Comparison of ENCODE assay signal across 15 mouse cellular contexts in the genomic region with DNA sequence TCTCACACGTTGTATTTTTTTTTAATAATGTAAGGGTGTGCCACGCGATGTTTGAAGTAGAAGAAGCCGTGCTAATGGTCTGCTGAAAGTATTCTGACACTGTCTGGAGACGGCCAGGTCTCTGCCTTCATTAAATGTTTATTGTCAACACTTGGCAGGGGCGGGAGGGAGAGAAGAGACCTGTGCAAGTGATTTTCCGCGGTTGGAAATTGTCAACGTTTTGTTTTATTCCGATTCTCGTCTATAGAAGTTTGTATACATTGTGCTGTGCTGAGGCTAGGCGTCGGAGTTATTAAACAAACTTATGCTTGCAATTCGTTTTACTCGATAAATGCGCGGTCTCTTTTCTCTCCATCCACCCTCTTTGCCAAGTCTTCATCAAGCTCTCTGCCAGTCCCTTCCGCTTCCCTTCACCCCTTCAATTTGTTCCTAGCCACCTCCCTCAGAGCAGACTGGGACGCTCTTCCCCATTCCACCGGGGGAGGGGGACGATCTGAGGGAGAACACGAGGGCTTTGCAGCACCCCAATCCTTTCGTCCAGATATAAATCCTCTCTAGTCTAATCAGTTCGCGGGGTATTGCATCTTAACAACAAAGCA. TPM values are rescaled to one million over a fixed set of nuclear protein-coding genes. Genes with fewer than 3 reads are reported as not detected.
DNase-seq lines count a peak whose midpoint lies in the region; ATAC-seq lines count a peak whose summit lies in the region.
"Had no signal": no experiment of that assay in that cellular context is flagged by ENCODE, and none has a peak within 500 bp of the region (broad histone marks: within the 10 kb centered on the region; RNA-seq: fewer than 3 reads in every experiment).

No protein-coding gene starts in this region.

- peak overlapping the region; percentile 31; the same call in 1 of the 2 replicates for H3K4me3 ChIP-seq in hindbrain, embryonic 13.5 days
- peak overlapping the region; percentile 27 for H3K4me3 ChIP-seq in midbrain, embryonic 12.5 days
- H3K4me3 ChIP-seq: embryonic facial prominence, embryonic 15.5 days; liver, embryonic 15.5 days had no signal

- ATAC-seq in hindbrain, embryonic 13.5 days (ENCODE audit: low FRiP score), result no peak
- 0 out of 2 replicates have a peak, but pooled peaks have one; percentile 23 for ATAC-seq in midbrain, embryonic 12.5 days (ENCODE audit: low FRiP score, low read depth)
- ATAC-seq in megakaryocyte-erythroid progenitor cell, adult 5-6 weeks (replicated peaks; ENCODE audit: low FRiP score, low TSS enrichment, poor library complexity, severe bottlenecking), result no peak

- intact Hi-C loops in left cerebral cortex, postnatal 36 days (cut with DNase I), result loop anchor here (5.0 kb wide), 1 partner anchor 427 kb away; no protein-coding TSS in a partner anchor

- peaks cover 69% of the 10 kb centered on the region for H3K27me3 ChIP-seq in hindbrain, embryonic 13.5 days
- H3K27me3 ChIP-seq in midbrain, embryonic 12.5 days, result peaks cover 64% of the 10 kb centered on the region

- H3K9ac ChIP-seq in hindbrain, embryonic 13.5 days, result no peak overlapping the region
- no peak overlapping the region for H3K9ac ChIP-seq in midbrain, embryonic 12.5 days (replicated peaks)
- H3K9ac ChIP-seq: embryonic facial prominence, embryonic 15.5 days; liver, embryonic 15.5 days had no signal

- WGBS in hindbrain, embryonic 13.5 days, result under 1% methylated on average over 25 of the region's 25 CpGs
- under 1% methylated on average over 25 of the region's 25 CpGs for WGBS in midbrain, embryonic 12.5 days

- peak; percentile 17 to 29 for DNase-seq in layer of hippocampus, postnatal 10 days (ENCODE audit: low spot score in 2 of 2)
- DNase-seq in layer of hippocampus, postnatal 36 days, result no peak
- DNase-seq in retina, postnatal 1 day, result peak; percentile 65
- DNase-seq in left cerebral cortex, postnatal 36 days (ENCODE audit: low spot score in 2 of 2), result no peak
- no peak for DNase-seq in adipocyte (ENCODE audit: low spot score)
- DNase-seq: adrenal gland, postnatal 10 days; cerebellum, adult 11 months; thymus, postnatal 36 days had no signal

- H3K27ac ChIP-seq in hindbrain, embryonic 13.5 days, result peak overlapping the region; percentile 55; the same call in 1 of the 2 replicates
- H3K27ac ChIP-seq in midbrain, embryonic 12.5 days (replicated peaks), result peak overlapping the region; percentile 63
- H3K27ac ChIP-seq: embryonic facial prominence, embryonic 15.5 days; kidney, postnatal 0 days; liver, embryonic 15.5 days had no signal

- no peaks in the 10 kb centered on the region for H3K36me3 ChIP-seq in hindbrain, embryonic 13.5 days
- no peaks in the 10 kb centered on the region for H3K36me3 ChIP-seq in midbrain, embryonic 12.5 days
- H3K36me3 ChIP-seq: embryonic facial prominence, embryonic 15.5 days; liver, embryonic 15.5 days had no signal

- peak overlapping the region; percentile 54 for H3K4me2 ChIP-seq in hindbrain, embryonic 13.5 days
- H3K4me2 ChIP-seq in midbrain, embryonic 12.5 days (replicated peaks), result peak overlapping the region; percentile 55

- H3K9me3 ChIP-seq in hindbrain, embryonic 13.5 days, result no peaks in the 10 kb centered on the region
- H3K9me3 ChIP-seq in midbrain, embryonic 12.5 days, result no peaks in the 10 kb centered on the region
- H3K9me3 ChIP-seq: embryonic facial prominence, embryonic 15.5 days; liver, embryonic 15.5 days; megakaryocyte, embryonic 14.5 days had no signal

- H3K4me1 ChIP-seq in hindbrain, embryonic 13.5 days (replicated peaks), result peaks cover 16% of the 10 kb centered on the region
- H3K4me1 ChIP-seq in midbrain, embryonic 12.5 days, result peaks cover 11% of the 10 kb centered on the region
- H3K4me1 ChIP-seq: liver, embryonic 15.5 days had no signal

RNA-seq across cellular contexts. Expression of a gene that starts 8.2 kb away (rescaled TPM):
- not detected for total RNA-seq in layer of hippocampus, postnatal 10 days (2021)
- not detected for total RNA-seq in layer of hippocampus, postnatal 36 days (2021)
- polyA plus RNA-seq in hindbrain, embryonic 13.5 days (2015; fragmentation: Nextera tagmentation; extraction: Ambion mirVana), result 83.5 and 84.1 TPM in 2 replicates
- 99.6 and 113 TPM in 2 replicates for polyA plus RNA-seq in midbrain, embryonic 12.5 days (2016; fragmentation: Nextera tagmentation; extraction: Ambion mirVana)
- not detected for total RNA-seq in left cerebral cortex, postnatal 36 days (2021)
- 0.52 TPM in 1 of 2 replicates, not detected in the other for total RNA-seq in megakaryocyte-erythroid progenitor cell, adult 5-6 weeks (2014; fragmentation: Nextera tagmentation)
- 0.19 and 0.34 TPM in 2 replicates for total RNA-seq in megakaryocyte-erythroid progenitor cell, adult 5-6 weeks (2017)

Comparison
In these comparisons a context has a peak if more than half of its experiments do, and no peak if none do; other contexts are left out.
1. DNase-seq: peak in layer of hippocampus, postnatal 10 days (2 of 2) and retina, postnatal 1 day (single experiment); none in layer of hippocampus, postnatal 36 days (0 of 2), left cerebral cortex, postnatal 36 days (0 of 2) and adipocyte (single experiment).